Mouse (Mus musculus): ENCODE measurements around the gene Gad2. TPM values are rescaled to one million over a fixed set of nuclear protein-coding genes. Genes with fewer than 3 reads are reported as not detected.

Gene Gad2
- total and polyA plus RNA-seq, 3 experiments, result 0.11 TPM; not detected in 2

GRCm38 (mm10) chr2:22624188-22624975, 2.4 kb downstream of the Gad2 start:
- peaks cover 5% of the 10 kb centered on the region for H3K4me1 ChIP-seq (ENCODE audit: insufficient read depth, low read depth, low read length)
- TF ChIP-seq GATA2 (IDR thresholded peaks at IDR 0.05; ENCODE audit: borderline replicate concordance, low read depth, low read length) (no peak), GATA1 (IDR thresholded peaks at IDR 0.05; ENCODE audit: borderline replicate concordance, low read length) (no peak), POLR2AphosphoS5 (IDR thresholded peaks at IDR 0.05; ENCODE audit: insufficient replicate concordance, low read depth, low read length) (no peak), TAL1 (conservative IDR thresholded peaks at IDR 0.05; ENCODE audit: low read depth, low read length) (no peak), CTCF (IDR thresholded peaks at IDR 0.05; ENCODE audit: low read depth, low read length) (no peak)
- no peak for ATAC-seq (ENCODE audit: extremely low read depth, insufficient number of reproducible peaks, low FRiP score, poor library complexity, severe bottlenecking)
- H3K27me3 ChIP-seq (ENCODE audit: insufficient read depth, low read length), result peaks cover 33% of the 10 kb centered on the region
- H3K9me3 ChIP-seq (replicated peaks), result peaks cover 9% of the 10 kb centered on the region
- H3K4me3 ChIP-seq (ENCODE audit: low read depth, low read length), result no peak overlapping the region
- H3K36me3 ChIP-seq (replicated peaks), result no peaks in the 10 kb centered on the region
- DNase-seq (ENCODE audit: low spot score), result no peak

GRCm38 (mm10) chr2:22625096-22625960, 3.3 kb downstream of the Gad2 start:
- H3K4me1 ChIP-seq (ENCODE audit: insufficient read depth, low read depth, low read length), result peaks cover 5% of the 10 kb centered on the region
- TF ChIP-seq CTCF (IDR thresholded peaks at IDR 0.05; ENCODE audit: low read depth, low read length) (no peak), GATA1 (IDR thresholded peaks at IDR 0.05; ENCODE audit: borderline replicate concordance, low read length) (no peak), GATA2 (IDR thresholded peaks at IDR 0.05; ENCODE audit: borderline replicate concordance, low read depth, low read length) (no peak), POLR2AphosphoS5 (IDR thresholded peaks at IDR 0.05; ENCODE audit: insufficient replicate concordance, low read depth, low read length) (no peak), TAL1 (conservative IDR thresholded peaks at IDR 0.05; ENCODE audit: low read depth, low read length) (no peak)
- peaks cover 9% of the 10 kb centered on the region for H3K9me3 ChIP-seq (replicated peaks)
- H3K36me3 ChIP-seq (replicated peaks), result no peaks in the 10 kb centered on the region
- H3K27me3 ChIP-seq (ENCODE audit: insufficient read depth, low read length), result peaks cover 27% of the 10 kb centered on the region
- H3K4me3 ChIP-seq (ENCODE audit: low read depth, low read length), result no peak overlapping the region
- ATAC-seq (ENCODE audit: extremely low read depth, insufficient number of reproducible peaks, low FRiP score, poor library complexity, severe bottlenecking) (no peak), DNase-seq (ENCODE audit: low spot score) (no peak)

- peaks cover 9% of the 10 kb centered on the region for H3K9me3 ChIP-seq (replicated peaks)
- no peak overlapping the region for H3K4me3 ChIP-seq (ENCODE audit: low read depth, low read length)
- peaks cover 5% of the 10 kb centered on the region for H3K4me1 ChIP-seq (ENCODE audit: insufficient read depth, low read depth, low read length)
- TF ChIP-seq POLR2AphosphoS5 (IDR thresholded peaks at IDR 0.05; ENCODE audit: insufficient replicate concordance, low read depth, low read length) (no peak), GATA2 (IDR thresholded peaks at IDR 0.05; ENCODE audit: borderline replicate concordance, low read depth, low read length) (no peak), CTCF (IDR thresholded peaks at IDR 0.05; ENCODE audit: low read depth, low read length) (no peak), GATA1 (IDR thresholded peaks at IDR 0.05; ENCODE audit: borderline replicate concordance, low read length) (no peak), TAL1 (conservative IDR thresholded peaks at IDR 0.05; ENCODE audit: low read depth, low read length) (no peak)
- ATAC-seq (ENCODE audit: extremely low read depth, insufficient number of reproducible peaks, low FRiP score, poor library complexity, severe bottlenecking) (no peak), DNase-seq (ENCODE audit: low spot score) (no peak)
- peaks cover 20% of the 10 kb centered on the region for H3K27me3 ChIP-seq (ENCODE audit: insufficient read depth, low read length)
- no peaks in the 10 kb centered on the region for H3K36me3 ChIP-seq (replicated peaks)
These were observed 5.2 kb downstream of the Gad2 start for GRCm38 (mm10) chr2:22627147-22627666.

GRCm38 (mm10) chr2:22627819-22628432, 5.9 kb downstream of the Gad2 start:
- H3K4me1 ChIP-seq (ENCODE audit: insufficient read depth, low read depth, low read length), result peaks cover 5% of the 10 kb centered on the region
- TF ChIP-seq TAL1 (conservative IDR thresholded peaks at IDR 0.05; ENCODE audit: low read depth, low read length), result peak; percentile 33; the same call in 1 of the 2 replicates
- no peak for TF ChIP-seq POLR2AphosphoS5 (IDR thresholded peaks at IDR 0.05; ENCODE audit: insufficient replicate concordance, low read depth, low read length)
- no peak overlapping the region for H3K4me3 ChIP-seq (ENCODE audit: low read depth, low read length)
- ATAC-seq (ENCODE audit: extremely low read depth, insufficient number of reproducible peaks, low FRiP score, poor library complexity, severe bottlenecking), result peak; percentile 82
- DNase-seq (ENCODE audit: low spot score), result no peak
- H3K9me3 ChIP-seq (replicated peaks), result peaks cover 7% of the 10 kb centered on the region; the same call in 1 of the 2 replicates
- H3K27me3 ChIP-seq (ENCODE audit: insufficient read depth, low read length), result peaks cover 16% of the 10 kb centered on the region
- no peaks in the 10 kb centered on the region for H3K36me3 ChIP-seq (replicated peaks)

GRCm38 (mm10) chr2:22634766-22635165, 12.8 kb downstream of the Gad2 start:
- DNase-seq (ENCODE audit: low spot score) (no peak), ATAC-seq (ENCODE audit: extremely low read depth, insufficient number of reproducible peaks, low FRiP score, poor library complexity, severe bottlenecking) (no peak)
- Histone ChIP-seq H3K4me3 (ENCODE audit: low read depth, low read length) (no peak overlapping the region), H3K4me1 (ENCODE audit: insufficient read depth, low read depth, low read length) (no peaks in the 10 kb centered on the region), H3K36me3 (replicated peaks) (no peaks in the 10 kb centered on the region), H3K27me3 (ENCODE audit: insufficient read depth, low read length) (peaks cover 6% of the 10 kb centered on the region), H3K9me3 (replicated peaks) (no peaks in the 10 kb centered on the region)
- no peak for TF ChIP-seq GATA2 (IDR thresholded peaks at IDR 0.05; ENCODE audit: borderline replicate concordance, low read depth, low read length)
- TF ChIP-seq GATA1 (IDR thresholded peaks at IDR 0.05; ENCODE audit: borderline replicate concordance, low read length), result no peak
- peak; percentile 56; the same call in 1 of the 2 replicates for TF ChIP-seq CTCF (IDR thresholded peaks at IDR 0.05; ENCODE audit: low read depth, low read length)

GRCm38 (mm10) chr2:22646134-22646533, 24.1 kb downstream of the Gad2 start:
- no peak for ATAC-seq (ENCODE audit: extremely low read depth, insufficient number of reproducible peaks, low FRiP score, poor library complexity, severe bottlenecking)
- Histone ChIP-seq H3K36me3 (replicated peaks) (no peaks in the 10 kb centered on the region), H3K4me3 (ENCODE audit: low read depth, low read length) (no peak overlapping the region), H3K4me1 (ENCODE audit: insufficient read depth, low read depth, low read length) (no peaks in the 10 kb centered on the region), H3K9me3 (replicated peaks) (no peaks in the 10 kb centered on the region), H3K27me3 (ENCODE audit: insufficient read depth, low read length) (no peaks in the 10 kb centered on the region; the same call in 1 of the 2 replicates)
- no peak for DNase-seq (ENCODE audit: low spot score)
- no peak for TF ChIP-seq GATA2 (IDR thresholded peaks at IDR 0.05; ENCODE audit: borderline replicate concordance, low read depth, low read length)
- no peak for TF ChIP-seq GATA1 (IDR thresholded peaks at IDR 0.05; ENCODE audit: borderline replicate concordance, low read length)
- TF ChIP-seq POLR2AphosphoS5 (IDR thresholded peaks at IDR 0.05; ENCODE audit: insufficient replicate concordance, low read depth, low read length), result no peak
- TF ChIP-seq CTCF (IDR thresholded peaks at IDR 0.05; ENCODE audit: low read depth, low read length), result no peak
- TF ChIP-seq TAL1 (conservative IDR thresholded peaks at IDR 0.05; ENCODE audit: low read depth, low read length), result no peak
